Mouse (Mus musculus): Measurements from ENCODE around the gene Sppl2b. TPM values are rescaled to one million over a fixed set of nuclear protein-coding genes. Genes with fewer than 3 reads are reported as not detected.
A peak's percentile ranks its signal among the peaks of the same experiment; 100 is the strongest.

Sppl2b gene
- total RNA-seq, 2 experiments from 2014 or later, result 45.6 to 53.7 TPM

DNA sequence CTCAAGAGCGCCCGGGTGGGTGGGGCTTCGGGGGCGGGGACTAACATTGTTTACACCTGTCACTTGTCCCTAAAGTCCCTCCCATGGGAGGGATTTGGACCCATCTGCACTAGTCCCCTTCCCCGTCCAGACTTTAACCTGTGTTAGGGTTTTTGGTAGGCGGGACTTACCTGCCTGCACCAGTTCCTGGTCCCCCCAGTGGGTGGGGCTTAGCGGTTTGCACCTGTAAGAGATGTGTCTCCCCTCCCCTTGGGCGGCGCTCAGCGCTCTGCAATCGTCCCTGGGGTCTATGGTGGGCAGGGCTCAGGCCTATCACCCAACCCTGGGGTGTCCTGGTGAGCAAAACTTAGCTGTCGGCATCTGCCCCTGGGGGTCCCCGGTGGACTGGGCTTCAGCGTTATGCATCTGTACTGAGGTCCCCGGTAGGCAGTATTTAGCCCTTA lies 62.3 kb downstream of the Sppl2b start:
- no peak for DNase-seq (ENCODE audit: low spot score in 2 of 2)

DNA sequence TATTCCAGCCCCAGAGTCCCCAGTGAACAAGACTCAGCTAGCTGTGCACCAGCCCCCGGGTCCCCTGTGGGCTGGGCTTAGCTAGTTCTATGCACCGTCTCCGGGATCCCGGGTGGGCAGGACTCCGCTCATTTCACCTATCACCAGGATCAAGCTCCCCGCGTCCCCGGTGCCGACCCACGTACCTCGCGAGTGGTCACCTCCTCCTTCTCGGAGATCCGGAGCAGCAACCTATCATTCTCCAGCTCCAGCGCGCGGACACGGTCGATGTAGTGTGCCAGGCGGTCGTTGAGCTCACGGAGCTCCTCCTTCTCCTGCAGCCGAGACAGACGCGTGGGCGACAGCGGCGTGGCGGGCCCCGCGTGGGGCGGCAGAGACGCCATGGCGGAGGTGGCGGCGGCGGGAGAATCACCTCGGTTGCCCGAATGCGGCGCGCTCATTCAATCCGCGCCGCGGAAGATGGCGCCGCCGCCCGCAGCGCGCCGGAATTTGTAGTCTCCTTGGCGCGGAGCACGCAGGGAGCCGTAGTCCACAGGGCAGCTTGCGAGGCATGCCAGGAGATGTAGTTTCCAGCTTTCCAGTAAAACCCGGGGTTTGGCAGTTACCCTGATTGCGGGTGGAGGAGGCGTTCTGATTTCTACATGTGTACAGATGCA lies 62.8 kb downstream of the Sppl2b start, which contains the start of gene Lmnb2:
Lmnb2 (minus strand) TSS at position 467 of the 656 bp plus-strand sequence.
- DNase-seq (ENCODE audit: low spot score in 2 of 2), result peak; percentile 80 to 89

Small RNA genes lying within 50 kb of the gene (microRNA-seq; reads per million reads assigned to microRNA genes)
- 4.7 to 6.7 reads per million in 2 experiments for gene Mir1982

Other genes with a start within 250 kb of the Sppl2b start
- 1 to 10 TPM; 3.5 to 3.7 TPM for gene Gm49322, start 249.3 kb upstream of the Sppl2b start, total RNA-seq (2021)
- gene Csnk1g2, start 232.4 kb upstream of the Sppl2b start, total RNA-seq (2021), result 100 to 1,000 TPM; 253 to 267 TPM
- 10 to 100 TPM; 87.6 to 93.8 TPM for gene Btbd2, start 198.2 kb upstream of the Sppl2b start, total RNA-seq (2021)
- gene Mknk2, start 177.2 kb upstream of the Sppl2b start, total RNA-seq (2021), result 10 to 100 TPM; 43.3 to 47.7 TPM
- gene Mob3a, start 153.3 kb upstream of the Sppl2b start, total RNA-seq (2021), result 10 to 100 TPM; 17.1 to 17.2 TPM
- gene Izumo4, start 153.1 kb upstream of the Sppl2b start, total RNA-seq (2021), result 10 to 100 TPM; 42.6 to 45.2 TPM
- 100 to 1,000 TPM; 140 to 153 TPM for gene Ap3d1, start 113.0 kb upstream of the Sppl2b start, total RNA-seq (2021)
- gene Dot1l, start 100.1 kb upstream of the Sppl2b start, total RNA-seq (2021), result 10 to 100 TPM; 43.0 to 44.4 TPM
- 10 to 100 TPM; 46.8 to 53.3 TPM for gene Sf3a2, start 57.1 kb upstream of the Sppl2b start, total RNA-seq (2021)
- 10 to 100 TPM; 66.1 to 77.7 TPM for gene Plekhj1, start 56.6 kb upstream of the Sppl2b start, total RNA-seq (2021)
- gene Amh, start 50.0 kb upstream of the Sppl2b start, total RNA-seq (2021), result 1 to 10 TPM; 2.4 to 2.9 TPM
- gene Jsrp1, start 41.8 kb upstream of the Sppl2b start, total RNA-seq (2021), result 1 to 10 TPM; 6.6 to 8.0 TPM
- 100 to 1,000 TPM; 517 to 561 TPM for gene Oaz1, start 28.6 kb upstream of the Sppl2b start, total RNA-seq (2021)
- gene Lingo3, start 11.2 kb upstream of the Sppl2b start, total RNA-seq (2021), result 10 to 100 TPM; 35.4 to 45.0 TPM
- 10 to 100 TPM; 34.8 to 48.8 TPM for gene Lsm7, start 66 bp upstream of the Sppl2b start, total RNA-seq (2021)
- under 1 TPM; 0.12 to 0.26 TPM for gene Tmprss9, start 16.6 kb downstream of the Sppl2b start, total RNA-seq (2021)
- gene Timm13, start 45.7 kb downstream of the Sppl2b start, total RNA-seq (2021), result 100 to 1,000 TPM; 131 to 136 TPM
- gene Lmnb2, start 63.0 kb downstream of the Sppl2b start, total RNA-seq (2021), result 10 to 100 TPM; 20.0 to 20.1 TPM
- gene Gadd45b, start 74.8 kb downstream of the Sppl2b start, total RNA-seq (2021), result 10 to 100 TPM; 25.1 to 38.3 TPM
- gene Gng7, start 159.7 kb downstream of the Sppl2b start, total RNA-seq (2021), result 100 to 1,000 TPM; 107 to 137 TPM
- 100 to 1,000 TPM; 104 to 113 TPM for gene Diras1, start 170.4 kb downstream of the Sppl2b start, total RNA-seq (2021)
- 10 to 100 TPM; 56.9 to 60.1 TPM for gene Slc39a3, start 182.2 kb downstream of the Sppl2b start, total RNA-seq (2021)
- gene Sgta, start 204.9 kb downstream of the Sppl2b start, total RNA-seq (2021), result 100 to 1,000 TPM; 178 to 182 TPM
- gene Thop1, start 214.8 kb downstream of the Sppl2b start, total RNA-seq (2021), result 10 to 100 TPM; 43.9 to 49.4 TPM
- under 1 TPM; 0.35 to 0.67 TPM for gene Creb3l3, start 243.6 kb downstream of the Sppl2b start, total RNA-seq (2021)